Mouse (Mus musculus): Measurements from ENCODE around the gene Gfod1. TPM values are rescaled to one million over a fixed set of nuclear protein-coding genes. Genes with fewer than 3 reads are reported as not detected.

Gene Gfod1
- polyA plus RNA-seq, 1 experiment = 4.2 TPM

DNA sequence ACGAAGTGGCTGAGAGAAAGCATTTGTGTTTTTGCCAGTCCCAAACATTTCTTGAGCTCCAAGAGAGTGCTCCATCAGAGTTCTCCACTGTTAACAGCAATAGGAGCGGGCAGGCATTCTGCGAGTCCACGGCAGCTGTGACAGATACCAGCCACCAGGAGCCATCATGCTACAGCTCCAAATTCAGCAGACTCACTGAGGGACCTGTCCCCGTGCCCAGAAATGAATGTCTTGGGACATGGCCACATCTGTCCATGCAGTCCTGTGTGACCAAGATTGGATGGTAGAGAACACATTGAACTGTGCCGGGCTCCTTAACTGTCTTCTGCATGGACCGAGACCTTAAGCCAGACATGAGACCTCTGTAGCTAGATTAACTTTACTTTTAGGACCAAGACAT, 100.7 kb downstream of the Gfod1 start:
- no peak for TF ChIP-seq POLR2A (IDR thresholded peaks at IDR 0.05; ENCODE audit: low read depth, low read length)
- TF ChIP-seq CTCF (IDR thresholded peaks at IDR 0.05; ENCODE audit: borderline replicate concordance, insufficient read depth, low read length) = no peak
- Histone ChIP-seq H3K27ac (ENCODE audit: insufficient read depth, low read length) (no peak overlapping the region), H3K4me3 (ENCODE audit: insufficient read depth, low read length) (no peak overlapping the region), H3K4me1 (ENCODE audit: control insufficient read depth, insufficient read depth, low read length) (no peaks in the 10 kb centered on the region)

DNA sequence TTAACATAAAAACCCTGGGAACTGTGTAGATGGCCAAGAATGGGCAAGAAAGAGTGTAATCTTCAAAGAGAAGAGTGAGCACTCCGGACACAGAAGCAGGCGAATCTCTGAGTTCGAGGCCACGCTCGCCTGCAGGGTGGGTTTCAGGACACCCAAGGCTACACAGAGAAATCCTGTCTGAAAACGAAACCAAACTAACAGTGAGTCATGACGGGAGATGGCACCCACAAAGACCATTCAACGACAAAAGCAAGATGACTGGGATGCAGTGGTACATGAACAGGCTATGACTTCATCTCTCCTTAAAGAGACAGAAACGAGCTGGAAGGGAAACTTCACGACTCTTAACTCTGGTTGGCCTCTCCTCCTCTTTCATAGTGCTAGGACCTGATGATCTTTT, 101.6 kb downstream of the Gfod1 start:
- H3K4me3 ChIP-seq (ENCODE audit: insufficient read depth, low read length) = no peak overlapping the region
- no peak for TF ChIP-seq POLR2A (IDR thresholded peaks at IDR 0.05; ENCODE audit: low read depth, low read length)
- no peaks in the 10 kb centered on the region for H3K4me1 ChIP-seq (ENCODE audit: control insufficient read depth, insufficient read depth, low read length)
- H3K27ac ChIP-seq (ENCODE audit: insufficient read depth, low read length) = no peak overlapping the region

DNA sequence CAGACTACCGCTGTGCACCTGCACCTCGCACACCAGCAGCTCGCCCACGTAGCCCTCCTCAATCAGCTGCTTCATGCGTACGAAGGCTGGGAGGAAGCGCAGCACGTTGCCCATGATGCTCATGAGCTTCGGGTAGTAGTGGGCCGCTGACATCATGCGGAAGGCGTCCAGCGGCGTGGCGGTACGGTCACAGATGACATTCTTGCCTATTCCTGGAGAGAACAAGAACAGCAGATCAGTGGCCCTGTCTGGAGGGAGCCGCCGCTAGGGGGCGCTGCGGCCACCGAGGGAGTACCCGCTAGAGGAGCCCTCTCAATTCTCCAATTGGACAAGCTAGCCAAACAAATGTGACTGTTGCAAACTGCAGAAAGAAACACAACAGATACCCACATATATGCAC, 102.9 kb downstream of the Gfod1 start:
- H3K4me3 ChIP-seq (ENCODE audit: insufficient read depth, low read length) = no peak overlapping the region
- no peaks in the 10 kb centered on the region for H3K4me1 ChIP-seq (ENCODE audit: control insufficient read depth, insufficient read depth, low read length)
- TF ChIP-seq POLR2A (IDR thresholded peaks at IDR 0.05; ENCODE audit: low read depth, low read length) (no peak), CTCF (IDR thresholded peaks at IDR 0.05; ENCODE audit: borderline replicate concordance, insufficient read depth, low read length) (no peak)
- no peak overlapping the region for H3K27ac ChIP-seq (ENCODE audit: insufficient read depth, low read length)

DNA sequence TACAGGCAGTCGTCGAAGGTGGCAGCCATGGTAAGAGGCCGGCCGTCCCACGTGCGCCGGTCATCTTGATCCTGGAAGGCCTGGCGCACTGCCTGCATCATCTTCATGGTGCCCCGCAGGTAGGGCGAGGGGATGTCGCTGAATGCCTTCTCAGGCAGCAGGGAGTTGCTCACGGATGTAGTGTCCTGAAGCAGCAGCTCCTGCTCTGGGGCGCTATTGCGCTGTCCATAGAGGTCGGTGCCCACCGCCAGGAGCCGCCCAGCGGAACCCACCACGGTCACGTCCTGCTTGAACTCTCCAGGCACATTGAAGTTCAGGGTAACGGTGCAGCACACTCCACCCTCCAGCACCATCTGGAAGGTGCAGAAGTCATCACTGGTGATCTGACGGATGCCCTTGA, 103.5 kb downstream of the Gfod1 start:
- no peaks in the 10 kb centered on the region for H3K4me1 ChIP-seq (ENCODE audit: control insufficient read depth, insufficient read depth, low read length)
- H3K27ac ChIP-seq (ENCODE audit: insufficient read depth, low read length) = no peak overlapping the region
- H3K4me3 ChIP-seq (ENCODE audit: insufficient read depth, low read length) = no peak overlapping the region
- TF ChIP-seq POLR2A (IDR thresholded peaks at IDR 0.05; ENCODE audit: low read depth, low read length) (no peak), CTCF (IDR thresholded peaks at IDR 0.05; ENCODE audit: borderline replicate concordance, insufficient read depth, low read length) (no peak)

DNA sequence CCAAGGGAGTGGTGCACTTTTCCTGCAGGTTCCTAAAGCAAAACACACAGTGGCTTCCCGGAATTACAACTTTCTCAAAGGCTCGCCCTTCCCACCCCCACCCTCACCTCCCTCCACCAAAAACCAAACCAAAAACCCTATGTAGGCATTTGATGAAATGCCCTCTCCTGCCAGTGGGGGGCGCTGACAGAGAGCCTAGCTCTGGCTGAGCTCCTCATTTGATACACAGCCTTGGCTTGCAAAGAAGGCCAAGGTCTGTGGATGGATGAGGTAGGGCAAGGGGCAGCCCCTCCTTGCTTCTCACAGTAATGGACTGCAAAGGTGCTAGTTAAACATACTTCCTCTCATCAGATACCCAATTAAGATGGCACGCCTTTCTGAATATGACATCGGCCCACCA, 104.2 kb downstream of the Gfod1 start:
- no peak for TF ChIP-seq POLR2A (IDR thresholded peaks at IDR 0.05; ENCODE audit: low read depth, low read length)
- peak; percentile 14; the same call in 1 of the 2 replicates for TF ChIP-seq CTCF (IDR thresholded peaks at IDR 0.05; ENCODE audit: borderline replicate concordance, insufficient read depth, low read length)
- Histone ChIP-seq H3K4me3 (ENCODE audit: insufficient read depth, low read length) (no peak overlapping the region), H3K4me1 (ENCODE audit: control insufficient read depth, insufficient read depth, low read length) (no peaks in the 10 kb centered on the region), H3K27ac (ENCODE audit: insufficient read depth, low read length) (no peak overlapping the region)

DNA sequence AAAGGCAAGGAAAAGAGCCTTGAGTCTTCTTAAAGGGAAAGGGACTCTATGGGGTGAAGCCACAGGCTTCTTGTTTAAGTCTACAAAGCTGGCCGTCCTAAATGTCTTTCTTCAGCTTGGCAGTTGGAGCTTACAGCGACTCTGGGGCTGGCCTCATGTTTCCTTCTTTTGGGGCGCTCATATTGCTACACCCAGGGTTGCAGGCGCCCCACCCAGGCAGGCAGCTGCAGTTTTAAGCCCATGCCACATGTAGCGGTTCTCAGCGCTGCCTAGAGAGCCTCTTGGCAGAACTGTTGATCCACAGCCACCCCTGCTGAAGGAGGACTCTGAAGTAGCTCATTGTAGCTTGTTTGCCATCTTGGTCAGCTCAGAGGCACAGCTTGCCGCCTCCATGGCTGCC, 104.7 kb downstream of the Gfod1 start:
- Histone ChIP-seq H3K27ac (ENCODE audit: insufficient read depth, low read length) (no peak overlapping the region), H3K4me3 (ENCODE audit: insufficient read depth, low read length) (no peak overlapping the region), H3K4me1 (ENCODE audit: control insufficient read depth, insufficient read depth, low read length) (no peaks in the 10 kb centered on the region)
- TF ChIP-seq CTCF (IDR thresholded peaks at IDR 0.05; ENCODE audit: borderline replicate concordance, insufficient read depth, low read length) = no peak
- TF ChIP-seq POLR2A (IDR thresholded peaks at IDR 0.05; ENCODE audit: low read depth, low read length) = no peak

DNA sequence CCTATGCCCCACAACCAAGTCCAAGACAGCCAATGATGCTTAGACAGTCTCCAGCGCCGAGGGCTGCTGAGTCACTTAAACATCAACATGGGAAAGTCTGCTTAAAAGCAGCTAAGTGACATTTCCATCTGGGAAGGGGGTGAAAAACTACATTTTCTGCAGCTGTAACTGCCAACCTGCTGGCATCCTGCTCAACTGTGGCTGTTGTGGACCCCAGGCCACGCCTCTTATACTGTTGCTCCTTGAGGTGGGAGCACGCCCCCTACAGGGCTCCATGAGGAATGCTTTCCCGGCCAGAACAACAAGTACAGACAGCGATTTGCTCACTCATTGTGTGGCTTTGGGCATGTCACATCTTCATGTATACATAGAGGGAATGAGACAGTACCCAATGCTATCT, 106.8 kb downstream of the Gfod1 start:
- no peak overlapping the region for H3K27ac ChIP-seq (ENCODE audit: insufficient read depth, low read length)
- TF ChIP-seq POLR2A (IDR thresholded peaks at IDR 0.05; ENCODE audit: low read depth, low read length) (no peak), CTCF (IDR thresholded peaks at IDR 0.05; ENCODE audit: borderline replicate concordance, insufficient read depth, low read length) (0 out of 2 replicates have a peak, but pooled peaks have one; percentile 5)
- H3K4me1 ChIP-seq (ENCODE audit: control insufficient read depth, insufficient read depth, low read length) = peaks cover 4% of the 10 kb centered on the region
- H3K4me3 ChIP-seq (ENCODE audit: insufficient read depth, low read length) = no peak overlapping the region

DNA sequence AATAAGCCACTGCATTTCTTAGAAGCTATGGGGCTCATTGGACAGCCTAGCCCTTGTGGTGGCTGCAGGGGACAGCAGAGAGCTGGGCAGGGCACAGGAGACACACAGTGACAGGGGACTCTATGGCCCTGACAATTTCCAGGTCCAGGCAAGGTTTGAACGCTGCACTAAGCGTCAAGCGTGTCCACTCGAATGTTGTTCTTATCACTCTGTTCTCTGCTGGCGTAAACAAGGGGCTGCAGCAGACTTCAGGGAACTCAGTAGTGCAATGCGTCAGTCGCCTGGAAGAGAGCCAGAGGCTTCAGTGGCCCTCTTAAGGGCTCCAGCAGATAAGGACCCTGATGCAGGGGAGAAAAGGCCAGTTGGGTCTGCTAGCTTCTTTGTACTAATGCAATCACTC, 108.0 kb downstream of the Gfod1 start:
- Histone ChIP-seq H3K4me1 (ENCODE audit: control insufficient read depth, insufficient read depth, low read length) (peaks cover 4% of the 10 kb centered on the region), H3K27ac (ENCODE audit: insufficient read depth, low read length) (no peak overlapping the region), H3K4me3 (ENCODE audit: insufficient read depth, low read length) (no peak overlapping the region)
- no peak for TF ChIP-seq CTCF (IDR thresholded peaks at IDR 0.05; ENCODE audit: borderline replicate concordance, insufficient read depth, low read length)
- TF ChIP-seq POLR2A (IDR thresholded peaks at IDR 0.05; ENCODE audit: low read depth, low read length) = no peak

DNA sequence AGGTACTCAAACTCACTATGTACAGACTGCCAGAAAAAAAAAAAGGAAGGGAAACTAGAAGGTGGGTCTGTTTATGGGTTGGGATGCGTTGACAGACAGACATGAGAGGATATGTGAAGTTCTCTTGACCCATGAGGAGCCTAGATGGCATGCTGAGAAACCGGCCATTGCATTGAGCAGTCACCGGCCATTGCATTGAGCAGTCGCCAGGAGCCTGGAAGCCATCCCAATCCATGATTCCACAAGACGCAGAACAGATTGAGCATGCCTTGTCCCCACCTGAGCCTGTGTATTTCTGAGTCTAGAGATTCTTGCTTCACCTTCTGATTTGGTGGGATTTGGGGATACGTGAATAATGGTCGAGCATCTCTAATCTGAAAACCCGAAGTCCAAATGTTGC, 110.0 kb downstream of the Gfod1 start:
- TF ChIP-seq CTCF (IDR thresholded peaks at IDR 0.05; ENCODE audit: borderline replicate concordance, insufficient read depth, low read length) (no peak), POLR2A (IDR thresholded peaks at IDR 0.05; ENCODE audit: low read depth, low read length) (no peak)
- no peak overlapping the region for H3K27ac ChIP-seq (ENCODE audit: insufficient read depth, low read length)

DNA sequence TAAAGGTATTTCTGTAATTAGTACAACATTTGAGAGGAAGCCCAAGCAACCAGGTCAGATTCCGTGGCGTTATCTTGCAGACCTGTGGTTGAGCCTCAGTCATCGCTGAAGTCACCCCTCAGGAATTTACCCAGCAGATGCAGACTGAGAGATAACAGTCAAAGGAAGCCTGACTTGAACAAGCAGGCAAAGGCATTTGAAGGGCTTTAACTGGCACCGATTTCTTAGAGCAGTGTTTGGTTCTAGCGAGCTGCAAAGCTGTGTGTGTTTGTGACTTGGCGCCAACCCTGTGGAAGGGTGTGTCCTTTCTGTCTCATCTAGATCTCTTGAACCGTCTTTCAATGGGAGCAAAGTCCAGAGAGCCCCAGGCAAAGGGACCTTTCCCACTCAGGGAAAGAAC, 110.7 kb downstream of the Gfod1 start:
- peaks cover 4% of the 10 kb centered on the region for H3K4me1 ChIP-seq (ENCODE audit: control insufficient read depth, insufficient read depth, low read length)
- no peak overlapping the region for H3K4me3 ChIP-seq (ENCODE audit: insufficient read depth, low read length)
- no peak overlapping the region for H3K27ac ChIP-seq (ENCODE audit: insufficient read depth, low read length)
- TF ChIP-seq CTCF (IDR thresholded peaks at IDR 0.05; ENCODE audit: borderline replicate concordance, insufficient read depth, low read length) = no peak
- no peak for TF ChIP-seq POLR2A (IDR thresholded peaks at IDR 0.05; ENCODE audit: low read depth, low read length)

More for the DNA sequence above, 110.0 kb downstream of the Gfod1 start:
- H3K4me3 ChIP-seq (ENCODE audit: insufficient read depth, low read length) = no peak overlapping the region
- peaks cover 4% of the 10 kb centered on the region for H3K4me1 ChIP-seq (ENCODE audit: control insufficient read depth, insufficient read depth, low read length)

DNA sequence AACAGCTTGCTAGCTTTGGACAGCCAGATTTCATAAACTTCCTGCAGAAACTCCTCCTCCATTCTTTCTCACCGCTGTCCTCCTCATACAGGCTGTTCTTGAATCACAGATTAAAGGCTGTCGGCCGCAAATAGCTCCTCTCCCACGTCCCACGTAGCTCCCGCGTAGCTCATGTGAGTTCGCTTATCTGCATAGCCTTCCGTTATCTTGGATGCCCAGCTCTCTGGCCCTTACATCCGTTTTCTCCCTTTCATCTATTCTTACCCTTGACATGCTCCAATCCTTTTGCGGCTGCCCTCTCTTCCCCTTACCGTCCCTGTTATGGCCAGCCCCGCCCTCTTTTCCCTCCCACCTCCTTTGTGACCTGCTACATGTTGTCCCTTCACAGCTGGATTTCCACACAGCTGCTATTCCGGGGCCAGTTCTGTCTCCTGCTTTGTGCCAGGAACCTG, 112.2 kb downstream of the Gfod1 start:
- H3K4me3 ChIP-seq (ENCODE audit: insufficient read depth, low read length) = no peak overlapping the region
- TF ChIP-seq POLR2A (IDR thresholded peaks at IDR 0.05; ENCODE audit: low read depth, low read length) (no peak), CTCF (IDR thresholded peaks at IDR 0.05; ENCODE audit: borderline replicate concordance, insufficient read depth, low read length) (no peak)
- peaks cover 4% of the 10 kb centered on the region for H3K4me1 ChIP-seq (ENCODE audit: control insufficient read depth, insufficient read depth, low read length)
- no peak overlapping the region for H3K27ac ChIP-seq (ENCODE audit: insufficient read depth, low read length)

Data from embryonic fibroblast, embryonic 13.5 days (primary cell).